Mouse (Mus musculus) lung, postnatal 0 days (tissue): ENCODE measurements around the gene Slc1a3.

Experiments used
- CTCF ChIP-seq: IDR thresholded peaks from 2 replicates; pipeline ENCODE4 v1.5.1; 2016; ENCODE audit warnings: antibody characterized with exemption, mild to moderate bottlenecking
- EP300 ChIP-seq: IDR thresholded peaks from 2 replicates; pipeline ENCODE4 v1.6.1; 2016; ENCODE audit warnings: antibody characterized with exemption, mild to moderate bottlenecking, control low read depth

GRCm38 (mm10) chr15:8629317-8629831 is 81.2 kb downstream of the Slc1a3 start:
- TF ChIP-seq CTCF (peak; percentile 81), EP300 (no peak)
